Mouse (Mus musculus) brain, embryonic 14.5 days (tissue): Measurements from ENCODE around the gene Phox2a.

ENCODE experiments used
- CTCF ChIP-seq: fragments of 200-500 bp; IDR thresholded peaks from 2 replicates; pipeline ENCODE4 v1.5.1; 2012; ENCODE audit warnings: inconsistent platforms, mild to moderate bottlenecking, moderate library complexity, borderline replicate concordance; ENCODE audit not compliant: insufficient read depth, insufficient read length; ENCODE audit errors: extremely low read depth
- POLR2A ChIP-seq: fragments of 200-500 bp; IDR thresholded peaks from 2 replicates; pipeline ENCODE4 v1.6.1; 2012; ENCODE audit warnings: mild to moderate bottlenecking, inconsistent platforms, borderline replicate concordance; ENCODE audit not compliant: poor library complexity, insufficient read depth, insufficient read length, severe bottlenecking; ENCODE audit errors: extremely low read depth

GRCm38 (mm10) chr7:101869163-101869500, 51.0 kb downstream of the Phox2a start:
- TF ChIP-seq POLR2A = no peak
- TF ChIP-seq CTCF = no peak
